Mouse (Mus musculus): Measurements from ENCODE around the gene Podn. TPM values are rescaled to one million over a fixed set of nuclear protein-coding genes. Genes with fewer than 3 reads are reported as not detected.
"Not testable (repeated sequence)": the region's sequence is repeated elsewhere in the genome, so short reads cannot be mapped to it uniquely, and the experiment has no call there.

Podn gene
- polyA plus RNA-seq, 1 experiment from 2014 or later, result 0.25 TPM

DNA sequence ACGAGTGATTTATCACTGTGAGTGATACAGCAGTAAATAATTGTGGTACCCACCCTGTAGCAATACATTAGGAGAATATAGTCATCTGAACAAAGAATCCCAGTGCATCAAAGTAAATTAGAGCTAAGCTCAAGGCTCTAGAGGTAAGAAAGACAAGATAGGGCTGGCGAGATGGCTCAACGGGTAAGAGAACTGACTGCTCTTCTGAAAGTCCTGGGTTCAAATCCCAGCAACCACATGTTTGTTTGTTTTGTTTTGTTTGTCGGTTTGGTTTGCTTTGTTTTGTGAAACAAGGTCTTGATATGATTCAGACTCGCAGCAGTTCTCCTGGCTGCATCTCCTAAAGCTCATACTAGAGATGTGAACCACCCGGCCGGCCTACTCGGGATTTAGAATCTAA lies 21.2 kb upstream of the Podn start:
- no peaks in the 10 kb centered on the region for H3K4me1 ChIP-seq (replicated peaks)
- H3K9me3 ChIP-seq, result no peaks in the 10 kb centered on the region
- H3K4me3 ChIP-seq, result peak overlapping the region; percentile 51; the same call in 1 of the 2 replicates
- H3K36me3 ChIP-seq, result no peaks in the 10 kb centered on the region
- 0 out of 2 replicates have a peak overlapping the region, but pooled peaks have one; percentile 55 for H3K4me2 ChIP-seq
- no peak overlapping the region for H3K9ac ChIP-seq
- WGBS, result 89% methylated on average over 8 of the region's 8 CpGs
- ATAC-seq (ENCODE audit: low read depth), result no peak
- no peaks in the 10 kb centered on the region for H3K27me3 ChIP-seq
- no peak overlapping the region for H3K27ac ChIP-seq (replicated peaks)

DNA sequence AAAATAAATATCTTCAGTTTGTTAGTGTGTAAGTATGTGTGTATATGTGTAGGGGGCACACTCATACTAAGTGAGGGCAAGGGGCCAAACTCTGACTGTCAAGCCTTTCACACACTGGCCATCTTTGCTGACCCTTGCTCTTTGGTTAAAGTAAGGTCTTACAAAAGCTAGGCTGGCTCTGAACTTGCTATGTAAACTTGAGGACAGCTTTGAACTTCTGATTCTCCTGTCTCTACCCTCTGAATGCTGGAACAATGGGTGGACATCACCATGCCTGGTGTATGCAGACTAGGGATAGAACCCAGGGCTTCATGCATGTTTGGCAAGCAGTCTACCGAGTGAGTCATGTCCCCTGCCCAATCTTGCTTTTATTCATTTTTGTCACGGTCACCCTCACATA lies 20.2 kb upstream of the Podn start:
- no peaks in the 10 kb centered on the region for H3K27me3 ChIP-seq
- WGBS, result 87% methylated on average over 2 of the region's 2 CpGs
- H3K9me3 ChIP-seq, result no peaks in the 10 kb centered on the region
- H3K4me2 ChIP-seq, result no peak overlapping the region
- no peaks in the 10 kb centered on the region for H3K4me1 ChIP-seq (replicated peaks)
- no peak overlapping the region for H3K9ac ChIP-seq
- no peak overlapping the region for H3K27ac ChIP-seq (replicated peaks)
- H3K4me3 ChIP-seq, result no peak overlapping the region
- H3K36me3 ChIP-seq, result no peaks in the 10 kb centered on the region
- ATAC-seq (ENCODE audit: low read depth), result no peak

- WGBS, result 93% methylated on average over 2 of the region's 2 CpGs
- Histone ChIP-seq H3K4me2 (no peak overlapping the region), H3K27me3 (no peaks in the 10 kb centered on the region), H3K4me3 (no peak overlapping the region), H3K9ac (no peak overlapping the region), H3K9me3 (no peaks in the 10 kb centered on the region), H3K27ac (replicated peaks) (no peak overlapping the region), H3K4me1 (replicated peaks) (no peaks in the 10 kb centered on the region), H3K36me3 (peaks cover 12% of the 10 kb centered on the region; the same call in 1 of the 2 replicates)
- ATAC-seq (ENCODE audit: low read depth), result no peak
Observed at GRCm38 (mm10) chr4:108110706-108111105, 14.5 kb upstream of the Podn start.

DNA sequence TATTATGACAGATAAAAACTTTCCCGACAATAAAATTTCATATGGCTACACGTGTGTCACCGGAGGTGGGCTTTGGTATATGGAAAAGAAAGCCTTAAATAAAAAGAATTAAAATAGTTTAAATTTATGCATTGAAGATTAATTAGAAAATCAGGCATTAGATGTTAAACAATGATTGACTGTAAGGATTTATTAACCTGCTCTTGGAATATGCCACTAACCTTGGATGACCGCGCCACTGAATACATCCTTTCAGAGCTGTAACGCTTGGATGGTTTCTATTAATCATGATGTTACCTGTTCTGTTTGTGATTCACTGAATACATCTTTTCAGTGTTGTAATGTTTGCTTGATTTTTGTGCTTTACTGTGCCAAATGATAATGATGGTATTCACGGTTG lies 13.5 kb upstream of the Podn start:
- Histone ChIP-seq H3K4me2 (no peak overlapping the region), H3K9ac (no peak overlapping the region), H3K4me1 (replicated peaks) (no peaks in the 10 kb centered on the region), H3K4me3 (no peak overlapping the region), H3K27ac (replicated peaks) (no peak overlapping the region), H3K27me3 (no peaks in the 10 kb centered on the region), H3K36me3 (peaks cover 16% of the 10 kb centered on the region; the same call in 1 of the 2 replicates), H3K9me3 (no peaks in the 10 kb centered on the region)
- 89% methylated on average over 7 of the region's 7 CpGs for WGBS
- ATAC-seq (ENCODE audit: low read depth), result no peak

- H3K4me1 ChIP-seq (replicated peaks), result no peaks in the 10 kb centered on the region
- H3K4me3 ChIP-seq, result no peak overlapping the region
- ATAC-seq (ENCODE audit: low read depth), result no peak
- no peak overlapping the region for H3K4me2 ChIP-seq
- H3K27me3 ChIP-seq, result no peaks in the 10 kb centered on the region
- no peak overlapping the region for H3K27ac ChIP-seq (replicated peaks)
- no peak overlapping the region for H3K9ac ChIP-seq
- H3K36me3 ChIP-seq, result peaks cover 13% of the 10 kb centered on the region
- no peaks in the 10 kb centered on the region for H3K9me3 ChIP-seq
- 87% methylated on average over 6 of the region's 6 CpGs for WGBS
Observed at GRCm38 (mm10) chr4:108092741-108093397, 3.4 kb downstream of the Podn start.

DNA sequence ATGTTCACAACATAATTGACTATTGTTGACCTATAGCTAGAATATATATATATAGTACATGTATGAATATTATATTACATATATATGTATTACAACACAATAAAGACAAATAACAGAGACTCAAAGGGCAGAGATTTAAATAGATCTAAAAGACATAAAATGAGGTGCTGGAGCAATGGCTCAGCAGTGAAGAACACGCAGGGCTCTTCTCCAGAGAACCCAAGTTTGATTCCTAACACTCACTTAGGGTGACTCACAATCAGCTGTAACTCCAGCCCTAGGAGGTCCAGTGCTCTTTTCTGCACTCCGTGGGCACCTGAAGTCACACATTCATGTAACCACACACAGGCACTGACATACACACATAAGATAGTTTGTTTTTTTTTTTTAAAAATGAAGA lies 12.3 kb downstream of the Podn start:
- ATAC-seq (ENCODE audit: low read depth), result no peak
- no peak overlapping the region for H3K4me3 ChIP-seq
- peaks cover 7% of the 10 kb centered on the region for H3K4me1 ChIP-seq (replicated peaks)
- H3K27ac ChIP-seq (replicated peaks), result no peak overlapping the region
- H3K4me2 ChIP-seq, result no peak overlapping the region
- 0 out of 2 replicates have a peak, but pooled peaks cover 12% of the 10 kb centered on the region for H3K36me3 ChIP-seq
- H3K9me3 ChIP-seq, result no peaks in the 10 kb centered on the region
- H3K27me3 ChIP-seq, result no peaks in the 10 kb centered on the region
- no peak overlapping the region for H3K9ac ChIP-seq
- 99% methylated on average over 2 of the region's 2 CpGs for WGBS

DNA sequence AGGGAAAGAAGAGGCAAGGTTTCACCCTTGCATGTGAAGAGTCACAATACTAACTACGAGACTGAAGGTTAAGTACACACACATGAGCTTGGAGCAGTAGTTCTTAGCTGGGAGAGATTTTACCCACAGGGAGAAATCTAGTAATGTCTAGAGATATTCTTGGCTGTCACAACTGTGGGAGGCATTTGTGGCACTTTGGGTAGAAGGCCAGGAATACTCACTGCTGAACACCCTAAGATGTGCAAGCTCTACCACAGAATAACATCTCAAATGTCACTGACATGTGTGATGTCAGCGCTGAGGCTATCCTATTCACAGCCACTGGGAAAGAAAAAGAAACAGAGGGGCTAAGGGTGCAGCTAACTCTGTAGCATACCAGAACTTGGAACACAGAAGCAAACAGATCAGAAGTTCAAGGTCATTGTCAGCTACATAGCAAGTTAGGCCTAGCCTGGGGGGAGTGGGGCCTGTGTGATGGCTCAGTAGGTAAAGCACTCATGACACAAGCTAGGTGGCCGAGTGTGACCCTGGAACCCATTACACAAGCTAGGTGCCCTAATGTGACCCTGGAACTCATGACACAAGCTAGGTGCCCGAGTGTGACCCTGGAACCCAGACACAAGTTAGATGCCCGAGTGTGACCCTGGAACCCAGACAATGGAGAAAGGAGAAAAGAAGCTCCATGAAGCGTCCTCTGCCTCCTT lies 13.1 kb downstream of the Podn start:
- Histone ChIP-seq H3K4me1 (replicated peaks) (peaks cover 7% of the 10 kb centered on the region), H3K4me2 (no peak overlapping the region), H3K9ac (no peak overlapping the region), H3K27me3 (no peaks in the 10 kb centered on the region), H3K4me3 (no peak overlapping the region), H3K9me3 (no peaks in the 10 kb centered on the region), H3K36me3 (0 out of 2 replicates have a peak, but pooled peaks cover 12% of the 10 kb centered on the region), H3K27ac (replicated peaks) (no peak overlapping the region)
- no peak for ATAC-seq (ENCODE audit: low read depth)
- 77% methylated on average over 6 of the region's 6 CpGs for WGBS

- Histone ChIP-seq H3K27ac (replicated peaks) (no peak overlapping the region), H3K9ac (no peak overlapping the region), H3K4me3 (no peak overlapping the region), H3K27me3 (no peaks in the 10 kb centered on the region), H3K36me3 (0 out of 2 replicates have a peak, but pooled peaks cover 12% of the 10 kb centered on the region), H3K4me1 (replicated peaks) (peaks cover 7% of the 10 kb centered on the region), H3K4me2 (no peak overlapping the region), H3K9me3 (no peaks in the 10 kb centered on the region)
- no peak for ATAC-seq (ENCODE audit: low read depth)
- 96% methylated on average over 2 of the region's 2 CpGs for whole genome bisulfite sequencing
Observed at GRCm38 (mm10) chr4:108082401-108082806, 13.8 kb downstream of the Podn start.

DNA sequence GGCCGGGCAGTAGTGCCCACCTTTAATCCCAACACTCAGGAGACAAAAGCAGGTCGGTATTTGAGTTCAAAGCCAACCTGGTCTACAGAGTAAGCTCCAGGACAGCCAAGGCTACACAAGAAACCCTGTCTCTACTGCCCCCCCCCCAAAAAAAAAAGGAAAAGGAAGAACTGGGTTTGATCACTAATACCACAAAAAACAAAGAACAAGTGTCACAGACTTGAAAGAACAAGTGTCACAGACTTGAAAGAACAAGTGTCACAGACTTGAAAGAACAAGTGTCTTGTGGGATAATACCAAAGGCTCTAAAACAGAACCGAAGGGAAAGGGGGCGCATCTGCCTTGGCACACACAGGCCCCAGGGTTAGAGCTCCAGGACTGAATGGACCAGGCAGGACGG lies 15.4 kb downstream of the Podn start:
- Histone ChIP-seq H3K9me3 (no peaks in the 10 kb centered on the region), H3K9ac (no peak overlapping the region), H3K27ac (replicated peaks) (no peak overlapping the region), H3K4me2 (no peak overlapping the region), H3K4me3 (no peak overlapping the region), H3K36me3 (0 out of 2 replicates have a peak, but pooled peaks cover 9% of the 10 kb centered on the region), H3K27me3 (no peaks in the 10 kb centered on the region), H3K4me1 (replicated peaks) (peaks cover 7% of the 10 kb centered on the region)
- no peak for ATAC-seq (ENCODE audit: low read depth)
- 75% methylated on average over 5 of the region's 5 CpGs for WGBS

GRCm38 (mm10) chr4:108079762-108080161 lies 16.5 kb downstream of the Podn start:
- WGBS, result 46% methylated on average over 2 of the region's 2 CpGs
- Histone ChIP-seq H3K27me3 (no peaks in the 10 kb centered on the region), H3K4me3 (no peak overlapping the region), H3K36me3 (0 out of 2 replicates have a peak, but pooled peaks cover 5% of the 10 kb centered on the region), H3K9ac (no peak overlapping the region), H3K4me1 (replicated peaks) (peaks cover 7% of the 10 kb centered on the region), H3K4me2 (no peak overlapping the region), H3K9me3 (no peaks in the 10 kb centered on the region), H3K27ac (replicated peaks) (peak overlapping the region; percentile 42; the same call in 1 of the 2 replicates)
- peak; percentile 59; the same call in 1 of the 2 replicates for ATAC-seq (ENCODE audit: low read depth)

DNA sequence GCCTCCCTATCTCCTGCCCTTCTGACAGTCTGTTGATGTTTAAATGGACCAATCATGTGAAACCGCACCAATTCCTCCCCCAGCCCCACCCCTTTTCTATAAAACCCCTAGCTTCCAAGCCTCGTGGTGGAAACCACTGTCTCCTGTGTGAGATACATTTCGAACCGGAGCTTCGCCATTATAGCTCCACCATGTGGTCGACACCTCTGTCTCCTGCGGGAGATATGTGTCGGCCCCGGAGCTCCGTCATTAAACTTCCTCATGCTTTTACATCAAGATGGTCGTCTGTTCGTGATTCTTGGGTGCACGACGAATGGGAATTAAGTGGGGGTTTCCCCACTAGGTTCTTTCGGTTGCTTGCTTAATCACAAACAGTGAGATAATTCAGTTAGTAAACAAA lies 17.1 kb downstream of the Podn start:
- H3K27me3 ChIP-seq; H3K4me1 ChIP-seq (replicated peaks); H3K9me3 ChIP-seq; H3K4me3 ChIP-seq; H3K4me2 ChIP-seq; H3K36me3 ChIP-seq; H3K9ac ChIP-seq; ATAC-seq (ENCODE audit: low read depth): not testable (repeated sequence)
- 0 out of 2 replicates have a peak overlapping the region, but pooled peaks have one; percentile 42 for H3K27ac ChIP-seq (replicated peaks)
- 75% methylated on average over 15 of the region's 15 CpGs for WGBS

- ATAC-seq (ENCODE audit: low read depth), result no peak
- Histone ChIP-seq H3K4me2 (no peak overlapping the region), H3K4me1 (replicated peaks) (peaks cover 7% of the 10 kb centered on the region), H3K9ac (no peak overlapping the region), H3K9me3 (no peaks in the 10 kb centered on the region), H3K27me3 (no peaks in the 10 kb centered on the region), H3K4me3 (no peak overlapping the region), H3K27ac (replicated peaks) (no peak overlapping the region), H3K36me3 (no peaks in the 10 kb centered on the region)
- WGBS, result 88% methylated on average over 3 of the region's 3 CpGs
Observed at GRCm38 (mm10) chr4:108077224-108077955, 18.9 kb downstream of the Podn start.
